Mouse (Mus musculus) ovary, postnatal 14 days (tissue): ENCODE data around the gene 1110051M20Rik.
"Not testable (repeated sequence)": the region's sequence is repeated elsewhere in the genome, so short reads cannot be mapped to it uniquely, and the experiment has no call there.

Experiments
- DNase-seq: peaks from one replicate; pipeline ENCODE4 v3.0.0; 2022; ENCODE audit warnings: low spot score

The 1110051M20Rik gene

GRCm38 (mm10) chr2:91444286-91444892, at the start of gene 1110051M20Rik:
1110051M20Rik (minus strand) TSS chr2:91444704.
- peak; percentile 85 for DNase-seq

- DNase-seq: no peak
Measured at GRCm38 (mm10) chr2:91493981-91494380, 49.5 kb upstream of the 1110051M20Rik start.

- no peak for DNase-seq
Measured at GRCm38 (mm10) chr2:91492071-91492635, 47.6 kb upstream of the 1110051M20Rik start.

- not testable (repeated sequence) for DNase-seq
Measured at GRCm38 (mm10) chr2:91487295-91487694, 42.8 kb upstream of the 1110051M20Rik start.

- DNase-seq: no peak
Measured at GRCm38 (mm10) chr2:91485256-91485655, 40.8 kb upstream of the 1110051M20Rik start.

- no peak for DNase-seq
Measured at GRCm38 (mm10) chr2:91484698-91485097, 40.2 kb upstream of the 1110051M20Rik start.

GRCm38 (mm10) chr2:91480805-91481514, 36.5 kb upstream of the 1110051M20Rik start:
- peak; percentile 58 for DNase-seq

GRCm38 (mm10) chr2:91480399-91480801, 35.9 kb upstream of the 1110051M20Rik start:
- DNase-seq: no peak

GRCm38 (mm10) chr2:91476841-91477240, 32.3 kb upstream of the 1110051M20Rik start:
- DNase-seq: no peak

GRCm38 (mm10) chr2:91476251-91476661, 31.8 kb upstream of the 1110051M20Rik start:
- peak; percentile 30 for DNase-seq

- no peak for DNase-seq
Measured at GRCm38 (mm10) chr2:91475791-91476190, 31.3 kb upstream of the 1110051M20Rik start.

- DNase-seq: no peak
Measured at GRCm38 (mm10) chr2:91474358-91474757, 29.9 kb upstream of the 1110051M20Rik start.

- no peak for DNase-seq
Measured at GRCm38 (mm10) chr2:91470055-91470647, 25.6 kb upstream of the 1110051M20Rik start.

- DNase-seq: no peak
Measured at GRCm38 (mm10) chr2:91467613-91468012, 23.1 kb upstream of the 1110051M20Rik start.

GRCm38 (mm10) chr2:91465934-91466333, 21.4 kb upstream of the 1110051M20Rik start:
- DNase-seq: no peak

GRCm38 (mm10) chr2:91462681-91463080, 18.2 kb upstream of the 1110051M20Rik start:
- DNase-seq: no peak

- DNase-seq: no peak
Measured at GRCm38 (mm10) chr2:91462196-91462595, 17.7 kb upstream of the 1110051M20Rik start.

GRCm38 (mm10) chr2:91461341-91461740, 16.8 kb upstream of the 1110051M20Rik start:
- no peak for DNase-seq

- DNase-seq: no peak
Measured at GRCm38 (mm10) chr2:91460771-91461170, 16.3 kb upstream of the 1110051M20Rik start.

- DNase-seq: no peak
Measured at GRCm38 (mm10) chr2:91460076-91460475, 15.6 kb upstream of the 1110051M20Rik start.

- peak; percentile 33 for DNase-seq
Measured at GRCm38 (mm10) chr2:91458673-91459391, 14.3 kb upstream of the 1110051M20Rik start.

GRCm38 (mm10) chr2:91458252-91458672, 13.8 kb upstream of the 1110051M20Rik start:
- DNase-seq: peak; percentile 44
